12 mouse cellular contexts compared by ENCODE assay signal in the genomic region with DNA sequence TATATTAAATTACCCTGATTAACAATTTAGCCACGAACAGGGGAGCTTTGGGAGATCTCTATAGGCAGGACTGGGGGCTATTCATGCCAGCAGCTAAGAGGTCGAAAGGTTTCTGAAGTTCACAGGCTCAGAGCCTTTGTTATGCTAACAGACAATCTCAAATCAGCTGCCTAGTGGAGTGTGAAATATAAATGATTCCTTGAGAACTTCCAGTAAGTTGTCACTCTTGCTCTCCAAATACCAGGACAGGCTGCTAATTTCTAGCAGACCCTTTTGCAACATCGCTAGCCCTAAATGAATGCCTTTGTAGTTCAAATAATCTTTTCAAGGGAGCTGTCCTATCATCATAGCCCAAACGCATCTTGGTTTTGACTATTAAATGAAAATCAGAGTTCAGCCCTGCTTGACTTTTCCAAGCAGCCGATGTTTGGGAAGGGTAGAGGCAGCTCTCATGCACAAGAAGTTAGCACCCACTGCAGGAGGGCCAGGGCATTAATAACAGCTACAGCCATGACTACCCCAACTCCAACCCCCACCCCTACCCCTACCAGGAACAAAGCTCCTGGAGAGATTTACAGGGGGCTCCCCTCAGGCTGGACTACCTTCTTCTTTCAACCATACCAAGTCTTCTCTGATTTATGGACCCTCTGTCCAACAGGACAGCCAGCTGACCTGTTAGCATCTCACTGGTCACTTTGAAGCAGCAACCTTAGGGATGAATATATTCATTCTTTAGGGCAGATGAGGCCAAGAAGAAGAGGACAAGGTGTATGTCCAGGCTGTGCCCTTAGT.
DNase-seq lines count a peak whose midpoint lies in the region; ATAC-seq and TF ChIP-seq lines count a peak whose summit lies in the region.
"Had no signal": no experiment of that assay in that cellular context is flagged by ENCODE, and none has a peak within 500 bp of the region (broad histone marks: within the 10 kb centered on the region; RNA-seq: fewer than 3 reads in every experiment).

No protein-coding gene starts in this region.

- ATAC-seq in forebrain, embryonic 11.5 days (replicated peaks; ENCODE audit: low FRiP score): peak; percentile 87
- ATAC-seq in midbrain, embryonic 11.5 days (ENCODE audit: low FRiP score): peak; percentile 90
- ATAC-seq in liver, postnatal 0 days: no peak
- ATAC-seq in frontal cortex, adult (ENCODE audit: low TSS enrichment): no peak

- H3K27me3 ChIP-seq in forebrain, embryonic 11.5 days (ENCODE audit: control insufficient read depth, insufficient read depth, low read length): no peaks in the 10 kb centered on the region
- H3K27me3 ChIP-seq in midbrain, embryonic 11.5 days (ENCODE audit: control insufficient read depth, insufficient read depth, low read length): no peaks in the 10 kb centered on the region
- H3K27me3 ChIP-seq in liver, postnatal 0 days (ENCODE audit: insufficient read depth, low read length): no peaks in the 10 kb centered on the region

- H3K4me3 ChIP-seq in forebrain, embryonic 11.5 days (ENCODE audit: low read depth, low read length): no peak overlapping the region
- no peak overlapping the region for H3K4me3 ChIP-seq in midbrain, embryonic 11.5 days (ENCODE audit: low read depth, low read length)
- no peak overlapping the region for H3K4me3 ChIP-seq in liver, postnatal 0 days (ENCODE audit: low read depth, low read length)
- H3K4me3 ChIP-seq: erythroblast, embryonic 14.5 days had no signal

- TF ChIP-seq CTCF in liver, postnatal 0 days (IDR thresholded peaks at IDR 0.05; ENCODE audit: low read depth): no peak

- H3K4me1 ChIP-seq in forebrain, embryonic 11.5 days (replicated peaks; ENCODE audit: control insufficient read depth, insufficient read depth, low read length): peaks cover 21% of the 10 kb centered on the region
- peaks cover 49% of the 10 kb centered on the region for H3K4me1 ChIP-seq in midbrain, embryonic 11.5 days (ENCODE audit: control insufficient read depth, insufficient read depth, low read length)
- no peaks in the 10 kb centered on the region for H3K4me1 ChIP-seq in liver, postnatal 0 days (ENCODE audit: insufficient read depth)

- peak; percentile 8 for DNase-seq in ES-CJ7 (ENCODE audit: low read depth, low spot score)
- DNase-seq in cerebellum, adult 9-10 months: peak; percentile 51
- peak; percentile 76 for DNase-seq in forebrain, embryonic 11.5 days (ENCODE audit: low spot score)
- DNase-seq in midbrain, embryonic 11.5 days (ENCODE audit: low spot score, missing footprints): peak; percentile 96
- no peak for DNase-seq in liver, postnatal 0 days
- DNase-seq in urinary bladder, adult 18-20 months (ENCODE audit: low spot score in 2 of 2): no peak
- DNase-seq in spleen, postnatal 10 days (ENCODE audit: low spot score in 2 of 2): no peak
- DNase-seq: adrenal gland, adult 2 months; kidney, adult 9 months; lung, postnatal 14 days had no signal

- H3K4me2 ChIP-seq in forebrain, embryonic 11.5 days (ENCODE audit: low read depth, low read length, severe bottlenecking): peak overlapping the region; percentile 39; the same call in 1 of the 2 replicates
- H3K4me2 ChIP-seq in midbrain, embryonic 11.5 days: peak overlapping the region; percentile 34; the same call in 1 of the 2 replicates
- no peak overlapping the region for H3K4me2 ChIP-seq in liver, postnatal 0 days (ENCODE audit: low read depth, low read length)

- peak overlapping the region; percentile 97 for H3K27ac ChIP-seq in forebrain, embryonic 11.5 days (ENCODE audit: low read depth, low read length)
- H3K27ac ChIP-seq in midbrain, embryonic 11.5 days (ENCODE audit: low read depth, low read length): peak overlapping the region; percentile 96
- no peak overlapping the region for H3K27ac ChIP-seq in liver, postnatal 0 days (ENCODE audit: low read depth)

- TF ChIP-seq EP300 in liver, postnatal 0 days (IDR thresholded peaks at IDR 0.05; ENCODE audit: low read depth): no peak

- 6% methylated on average over 5 of the region's 5 CpGs for WGBS in forebrain, embryonic 11.5 days
- WGBS in midbrain, embryonic 11.5 days: 1% methylated on average over 5 of the region's 5 CpGs
- 36% methylated on average over 5 of the region's 5 CpGs for WGBS in liver, postnatal 0 days (ENCODE audit: insufficient replicate concordance)

- no peaks in the 10 kb centered on the region for H3K9me3 ChIP-seq in forebrain, embryonic 11.5 days (ENCODE audit: control insufficient read depth, low read length)
- H3K9me3 ChIP-seq in midbrain, embryonic 11.5 days (ENCODE audit: control insufficient read depth, low read length): no peaks in the 10 kb centered on the region
- no peaks in the 10 kb centered on the region for H3K9me3 ChIP-seq in liver, postnatal 0 days (ENCODE audit: low read length)

- H3K36me3 ChIP-seq in forebrain, embryonic 11.5 days (ENCODE audit: control insufficient read depth, insufficient read depth, low read length): no peaks in the 10 kb centered on the region
- no peaks in the 10 kb centered on the region for H3K36me3 ChIP-seq in midbrain, embryonic 11.5 days (ENCODE audit: control insufficient read depth, insufficient read depth, low read length)
- H3K36me3 ChIP-seq in liver, postnatal 0 days (replicated peaks; ENCODE audit: insufficient read depth, low read length): no peaks in the 10 kb centered on the region

- no peak overlapping the region; the same call in 1 of the 2 replicates for H3K9ac ChIP-seq in forebrain, embryonic 11.5 days (ENCODE audit: low read length)
- peak overlapping the region; percentile 21 for H3K9ac ChIP-seq in midbrain, embryonic 11.5 days (ENCODE audit: low read length)
- no peak overlapping the region for H3K9ac ChIP-seq in liver, postnatal 0 days (replicated peaks)

Comparison
In these comparisons a context has a peak if more than half of its experiments do, and no peak if none do; other contexts are left out.
1. DNase-seq: peak in ES-CJ7 (single experiment), cerebellum, adult 9-10 months (single experiment), forebrain, embryonic 11.5 days (single experiment) and midbrain, embryonic 11.5 days (single experiment); none in liver, postnatal 0 days (single experiment), urinary bladder, adult 18-20 months (0 of 2) and spleen, postnatal 10 days (0 of 2).
2. ATAC-seq: peak in forebrain, embryonic 11.5 days (single experiment) and midbrain, embryonic 11.5 days (single experiment); none in liver, postnatal 0 days (single experiment) and frontal cortex, adult (single experiment).